Mouse (Mus musculus): Measurements from ENCODE around the gene Chrnd.

Gene Chrnd

GRCm38 (mm10) chr1:87239056-87239455 is 48.6 kb downstream of the Chrnd start:
- no peak for DNase-seq (ENCODE audit: low spot score)

DNA sequence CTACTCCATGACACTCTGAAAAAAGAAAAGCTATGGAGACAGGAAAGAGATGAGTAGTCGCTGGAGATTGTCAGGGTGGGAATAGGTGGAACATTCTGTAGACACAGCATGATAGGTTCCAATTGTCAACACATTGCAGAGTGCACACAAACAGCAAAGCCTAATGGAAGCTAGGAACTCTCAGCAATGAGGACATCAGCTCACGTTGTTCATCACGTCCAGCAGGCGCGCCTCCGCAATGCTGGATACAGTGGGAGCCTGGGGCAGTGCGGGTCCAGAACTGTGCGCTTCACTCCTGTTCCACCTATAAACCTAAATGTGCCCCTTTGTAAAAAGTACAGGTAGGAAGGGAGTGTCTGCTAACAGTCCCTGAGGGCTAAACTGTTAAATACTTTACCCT is 52.6 kb downstream of the Chrnd start:
- DNase-seq (ENCODE audit: low spot score) = no peak

DNA sequence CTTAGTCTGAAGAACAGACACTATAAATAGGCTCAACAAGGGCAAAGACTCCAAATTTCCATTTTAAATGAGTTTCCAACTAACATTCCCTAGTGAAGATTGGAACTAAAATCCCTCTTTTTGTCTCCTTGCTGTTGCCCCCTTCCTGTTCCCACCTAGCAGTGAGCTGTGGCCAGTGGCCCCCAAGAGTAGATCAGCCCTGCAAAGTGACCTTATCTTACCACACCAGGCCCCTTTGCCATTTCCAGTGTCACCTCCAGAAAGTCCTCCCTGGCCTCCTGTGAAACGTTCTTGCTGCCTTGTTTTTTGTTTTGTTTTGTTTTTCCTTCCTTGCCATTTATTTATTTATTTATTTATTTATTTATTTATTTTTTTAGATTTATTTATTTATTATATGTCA is 55.0 kb downstream of the Chrnd start:
- DNase-seq (ENCODE audit: low spot score) = no peak

DNA sequence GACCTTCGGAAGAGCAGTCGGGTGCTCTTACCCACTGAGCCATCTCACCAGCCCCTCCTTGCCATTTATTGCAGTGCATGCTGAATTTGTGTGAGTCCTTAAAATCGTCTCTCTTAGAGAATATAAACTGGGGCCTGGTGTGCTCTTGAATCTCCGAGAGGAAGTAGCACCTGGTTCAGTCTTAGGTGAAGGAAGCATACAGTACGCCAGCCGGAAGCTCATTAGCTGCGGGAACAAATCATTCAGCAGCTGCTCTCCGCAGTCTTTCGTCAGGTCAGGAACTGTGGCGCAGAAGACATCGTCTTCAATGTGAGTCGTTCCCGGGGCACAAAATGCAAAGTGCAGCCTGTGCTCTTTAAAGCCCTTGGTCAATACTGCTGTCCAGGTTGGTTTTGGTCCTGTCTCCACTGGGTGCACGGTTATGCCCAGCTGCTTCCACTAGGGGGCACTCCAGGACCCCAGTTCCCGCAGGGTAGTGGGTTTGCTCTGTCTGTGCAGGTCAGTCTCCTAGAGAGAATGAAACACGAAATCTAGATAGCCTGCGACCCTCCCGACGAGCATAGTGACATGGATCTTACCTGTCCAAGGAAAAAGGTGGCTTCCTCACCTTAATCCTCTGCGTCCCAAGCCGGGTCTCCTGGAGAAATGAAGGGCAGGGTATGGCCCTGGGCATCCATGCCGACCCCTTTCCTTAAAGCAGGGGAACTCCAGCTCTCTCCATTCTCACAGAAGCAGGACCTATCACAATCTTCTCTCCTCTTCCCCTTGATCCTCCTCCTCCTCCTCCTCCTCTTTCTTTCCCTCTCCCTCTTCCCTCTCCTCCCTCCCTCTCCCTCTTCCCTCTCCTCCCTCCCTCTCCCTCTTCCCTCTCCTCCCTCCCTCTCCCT is 55.8 kb downstream of the Chrnd start:
- peak; percentile 25 for DNase-seq (ENCODE audit: low spot score)
